Mouse (Mus musculus) inflammation-experienced regulatory T-cells, adult 6 months (primary cell): ENCODE measurements around the gene Rbms3. TPM values are rescaled to one million over a fixed set of nuclear protein-coding genes. Genes with fewer than 3 reads are reported as not detected.

ENCODE experiments used
- ATAC-seq: one replicate; pipeline ENCODE4 v1.8.0; 2017
- polyA plus RNA-seq, 3 experiments: library from polyadenylated mRNA; unstranded; fragments of 100-300 nt; shearing (Covaris generic); gene quantifications; one replicate each; pipeline ENCODE4 v1.2.1; 2017

Rbms3 gene
- polyA plus RNA-seq, 3 experiments from 2014 or later: not detected

DNA sequence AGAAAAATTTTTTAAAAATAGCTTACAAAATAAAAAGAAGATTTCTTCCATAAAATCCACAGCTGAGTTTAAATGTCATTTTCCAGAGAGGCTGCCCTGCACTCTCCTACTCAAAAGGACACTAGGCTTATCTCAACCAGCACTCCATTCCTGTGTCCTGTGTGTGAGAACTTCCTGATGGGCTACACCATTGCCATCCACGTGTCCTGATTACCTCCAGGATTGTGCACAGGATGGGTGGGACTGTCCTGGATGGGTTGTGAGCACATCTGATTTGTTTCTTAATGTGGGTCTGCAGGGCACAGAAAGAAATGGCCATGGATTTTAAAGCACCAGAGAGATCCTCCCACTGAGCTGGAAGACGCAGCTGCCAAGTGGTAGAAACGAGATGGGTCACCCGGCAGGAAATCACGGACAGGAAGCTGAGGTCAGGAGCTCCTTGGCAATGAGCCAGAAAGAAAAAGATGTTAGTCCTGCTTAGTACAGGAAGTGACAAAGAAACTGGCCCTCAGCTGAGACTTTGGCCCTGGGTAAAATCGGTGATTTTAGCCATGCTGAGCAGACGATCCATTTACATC lies 256.5 kb downstream of the Rbms3 start:
- no peak for ATAC-seq

DNA sequence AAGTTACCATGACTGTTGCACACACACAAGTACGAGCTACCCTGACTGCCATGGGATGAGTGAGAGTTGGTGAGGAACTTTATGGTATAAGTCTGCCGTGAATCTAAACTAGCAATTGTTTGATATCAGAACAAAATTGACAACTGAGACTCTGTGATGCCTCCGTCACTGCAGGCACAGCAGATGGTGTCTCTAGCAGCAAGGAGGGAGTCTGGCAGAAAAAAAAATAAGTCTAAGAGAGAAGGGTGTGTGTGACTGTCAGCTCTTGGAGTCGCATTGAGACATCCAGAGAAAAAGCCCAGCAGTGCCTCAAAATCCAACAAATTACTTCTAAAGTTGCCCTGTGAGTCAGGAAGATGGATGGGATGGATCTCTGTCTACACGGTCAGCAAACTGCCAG lies 257.7 kb downstream of the Rbms3 start:
- ATAC-seq: no peak

DNA sequence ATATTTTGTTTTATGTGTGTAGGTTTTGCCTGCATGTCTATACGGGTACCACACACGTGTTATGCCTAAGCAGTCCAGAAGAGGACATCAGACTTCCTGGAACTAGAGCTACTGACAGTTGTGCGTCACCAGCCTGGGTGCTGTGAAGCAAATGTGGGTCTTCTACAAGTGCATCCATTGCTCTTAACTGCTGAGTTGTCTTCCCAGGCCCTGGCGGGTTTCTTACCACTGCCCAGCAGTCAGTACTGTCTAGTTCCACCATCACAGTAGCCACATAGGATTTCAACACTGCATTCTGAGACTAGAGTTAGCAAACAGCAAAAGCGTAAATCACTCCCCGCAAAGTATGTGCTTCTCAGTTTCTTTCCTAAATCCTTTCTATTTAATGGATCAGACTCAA lies 259.6 kb downstream of the Rbms3 start:
- ATAC-seq: no peak

DNA sequence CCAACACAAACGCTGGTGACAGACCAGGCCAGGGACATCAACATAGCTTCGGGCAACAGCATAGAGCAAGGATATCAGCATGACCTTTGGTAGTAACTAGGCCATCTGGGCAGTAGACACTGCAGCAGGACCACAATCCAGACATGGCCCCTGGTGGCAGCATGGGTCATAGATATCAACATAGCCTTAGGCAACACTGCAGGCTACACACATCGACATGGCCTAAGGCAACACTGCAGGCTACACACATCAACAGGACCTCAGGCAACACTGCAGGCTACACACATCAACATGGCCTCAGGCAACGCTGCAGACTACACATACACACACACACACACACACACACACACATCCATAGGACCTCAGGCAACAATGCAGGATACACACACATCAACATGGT lies 261.7 kb downstream of the Rbms3 start:
- ATAC-seq: no peak

DNA sequence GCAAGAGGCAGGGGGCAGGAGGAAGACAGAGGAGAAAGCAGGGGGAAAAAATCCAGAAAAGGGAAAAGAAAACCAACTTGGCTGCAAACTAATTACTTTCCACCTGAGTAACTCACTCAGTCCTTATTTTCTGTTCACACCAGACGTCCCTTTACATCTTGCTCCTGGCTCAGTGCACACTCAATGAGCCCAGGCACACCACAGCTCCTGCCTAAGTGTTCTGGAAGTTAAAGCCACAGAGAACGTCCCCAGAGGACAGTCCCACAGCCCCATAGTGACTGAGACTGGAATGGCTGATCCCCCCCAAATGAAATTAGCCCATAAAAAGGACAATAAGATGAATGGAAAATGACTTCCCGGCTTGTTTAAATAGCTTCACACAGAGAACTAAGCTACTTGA lies 265.1 kb downstream of the Rbms3 start:
- ATAC-seq: no peak

DNA sequence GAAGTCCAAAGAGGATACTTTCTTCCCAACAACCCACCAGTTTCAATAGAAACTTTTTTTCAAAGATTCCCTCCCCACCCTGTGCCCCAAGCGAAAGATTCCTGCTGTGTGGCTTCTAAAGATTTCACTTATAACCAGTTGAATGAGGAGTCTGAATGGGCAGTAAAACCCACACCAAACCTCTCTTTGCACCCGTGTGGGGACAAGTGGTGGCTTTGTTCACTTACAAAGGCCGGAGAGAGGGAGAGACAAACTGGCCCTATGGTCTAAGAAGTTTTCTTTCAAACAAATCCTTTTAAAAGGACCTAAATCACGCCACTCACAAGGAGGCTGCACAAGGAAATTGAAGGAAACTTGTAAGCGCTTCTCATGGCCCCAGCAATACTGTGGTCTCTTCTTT lies 268.3 kb downstream of the Rbms3 start:
- no peak for ATAC-seq

DNA sequence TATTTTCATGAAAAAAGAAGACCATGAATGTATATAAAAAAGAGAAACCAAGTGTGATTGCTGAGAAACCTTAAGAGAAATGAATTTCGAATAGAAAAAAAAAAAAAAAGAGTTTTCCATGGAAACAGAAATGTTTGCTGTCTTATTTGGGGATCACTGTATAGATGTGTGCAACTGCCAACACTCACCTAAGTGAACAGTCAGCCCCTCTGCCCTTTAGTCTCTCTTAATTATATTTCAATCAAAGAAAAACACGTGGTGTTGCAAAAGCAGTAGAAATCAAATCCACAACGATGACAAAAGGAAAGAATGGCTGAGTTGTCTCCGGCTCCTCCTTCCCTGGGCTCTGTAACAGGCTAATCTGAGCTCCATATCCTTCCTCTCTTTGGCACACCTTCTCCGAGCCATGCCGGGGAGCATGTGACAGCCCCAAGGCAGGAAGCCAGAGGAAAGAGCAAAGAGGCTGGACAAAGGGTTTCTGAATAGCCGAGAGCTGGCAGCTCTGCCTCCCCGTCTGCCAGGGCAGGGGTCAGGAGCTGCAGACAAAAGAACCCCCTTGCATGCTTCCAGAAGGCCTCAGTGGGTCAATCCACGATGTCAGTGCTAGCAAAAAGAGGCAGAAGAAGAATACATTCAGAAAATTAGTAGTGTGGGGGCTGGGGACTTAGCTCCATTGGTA lies 272.8 kb downstream of the Rbms3 start:
- no peak for ATAC-seq

DNA sequence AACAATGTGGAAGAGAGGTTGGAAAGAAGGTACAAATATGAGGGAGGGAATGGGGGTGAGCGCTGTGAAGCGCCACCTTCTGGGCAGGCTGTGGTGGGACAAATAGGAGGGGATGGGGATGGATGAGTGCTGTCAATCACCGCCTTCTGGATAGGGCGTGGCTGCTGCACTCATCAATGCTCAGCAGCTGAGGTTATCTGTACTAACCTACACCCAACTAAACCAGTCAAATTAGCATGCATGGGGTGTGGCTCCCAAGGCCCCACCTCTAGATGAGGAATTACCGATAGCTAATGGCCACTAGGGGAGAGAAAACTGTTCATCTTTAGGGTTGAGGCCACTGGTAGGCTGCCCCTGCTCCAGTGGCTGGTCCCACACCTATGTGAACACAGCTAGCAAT lies 274.2 kb downstream of the Rbms3 start:
- ATAC-seq: no peak

DNA sequence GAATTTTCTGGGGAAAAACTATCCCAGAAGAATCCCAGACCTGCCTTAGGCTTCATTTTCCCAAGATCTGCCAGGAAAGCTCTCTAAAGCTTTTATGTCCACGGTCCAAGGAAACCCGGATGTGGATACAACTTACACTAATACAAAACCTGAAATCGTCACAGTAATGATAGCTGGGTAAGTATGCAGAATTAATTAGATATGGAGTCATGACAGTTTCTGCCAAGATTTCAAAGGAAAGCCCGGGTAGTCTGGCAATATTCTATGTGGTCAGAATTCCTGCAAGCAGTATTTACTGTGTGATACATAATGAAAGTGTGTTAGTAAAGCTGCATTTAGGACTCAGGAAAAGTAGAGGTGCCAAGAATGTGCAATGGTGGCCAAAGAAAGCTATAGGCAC lies 287.4 kb downstream of the Rbms3 start:
- ATAC-seq: no peak

DNA sequence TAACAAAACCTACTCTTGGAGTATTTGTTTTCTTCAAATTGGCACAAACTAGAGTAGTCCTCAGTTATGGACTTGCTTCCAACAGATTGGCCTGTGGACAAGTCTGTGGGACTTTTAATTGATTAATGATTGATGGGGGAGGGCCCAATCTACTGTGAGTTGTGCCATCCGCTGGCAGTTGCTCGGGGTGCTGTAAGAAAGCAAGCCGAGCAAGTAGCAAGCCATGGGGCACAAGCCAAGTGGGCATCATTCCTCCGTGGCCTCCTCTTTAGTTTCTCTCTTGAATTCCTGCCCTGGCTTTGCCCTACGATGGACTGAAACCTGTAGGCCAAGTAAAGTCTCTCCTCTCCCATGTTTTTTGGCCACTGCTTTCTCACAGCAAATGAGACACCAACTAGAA lies 299.0 kb downstream of the Rbms3 start:
- no peak for ATAC-seq

DNA sequence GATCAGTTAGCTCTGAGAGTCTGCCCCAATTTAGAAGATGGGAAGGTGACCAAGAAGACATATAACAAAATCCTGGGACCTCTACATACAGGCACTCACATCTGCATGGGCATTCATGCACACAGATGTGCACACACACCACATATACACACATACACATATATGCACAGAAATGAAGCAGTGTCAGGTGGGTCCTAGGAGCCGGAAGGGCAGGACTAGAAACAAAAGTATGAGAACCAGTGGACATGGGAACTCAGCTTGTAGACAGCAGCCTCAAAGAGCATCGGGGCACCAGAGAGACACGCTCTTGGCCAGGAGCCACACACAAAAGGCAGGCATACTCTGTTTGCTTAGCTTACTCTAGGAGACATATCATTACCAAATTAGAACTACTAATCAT lies 310.4 kb downstream of the Rbms3 start:
- ATAC-seq: no peak

DNA sequence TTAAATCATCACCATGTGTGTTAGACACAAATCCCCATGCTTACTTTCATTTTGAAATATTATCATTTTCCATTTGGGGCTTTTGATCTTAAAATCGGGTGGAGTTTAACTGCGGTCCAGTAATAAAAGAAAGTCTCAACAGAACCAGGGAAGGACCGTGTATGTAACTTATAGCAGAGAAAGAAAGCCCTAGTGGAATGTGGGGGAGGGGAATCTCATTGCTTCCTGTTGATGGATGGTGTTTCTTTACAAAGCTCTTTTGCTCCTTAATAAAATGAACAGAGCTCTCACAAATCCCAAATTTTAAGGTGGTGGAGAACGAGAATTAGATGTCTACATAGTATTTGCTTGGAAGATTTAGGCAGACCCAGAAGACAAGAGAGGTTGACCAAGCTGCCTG lies 311.3 kb downstream of the Rbms3 start:
- no peak for ATAC-seq

DNA sequence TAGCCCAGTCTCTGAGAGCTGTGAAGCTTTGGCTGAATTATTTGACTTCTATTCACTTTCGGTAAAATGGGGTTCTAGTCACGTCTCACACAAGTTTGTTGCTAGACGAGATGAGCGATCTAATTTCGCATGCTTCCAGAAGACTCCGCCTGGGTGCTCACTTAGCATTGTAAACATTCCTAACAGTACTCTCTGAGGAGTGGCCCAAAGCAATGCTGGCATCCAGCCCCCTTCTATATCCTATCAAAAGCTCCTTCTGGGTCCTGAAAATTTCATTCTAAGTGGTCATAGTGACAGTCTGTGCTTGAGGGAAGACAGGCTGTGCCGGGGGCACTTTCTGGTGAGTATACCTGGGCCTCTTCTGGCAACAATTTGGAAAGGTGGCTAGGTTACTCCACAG lies 312.5 kb downstream of the Rbms3 start:
- ATAC-seq: no peak

DNA sequence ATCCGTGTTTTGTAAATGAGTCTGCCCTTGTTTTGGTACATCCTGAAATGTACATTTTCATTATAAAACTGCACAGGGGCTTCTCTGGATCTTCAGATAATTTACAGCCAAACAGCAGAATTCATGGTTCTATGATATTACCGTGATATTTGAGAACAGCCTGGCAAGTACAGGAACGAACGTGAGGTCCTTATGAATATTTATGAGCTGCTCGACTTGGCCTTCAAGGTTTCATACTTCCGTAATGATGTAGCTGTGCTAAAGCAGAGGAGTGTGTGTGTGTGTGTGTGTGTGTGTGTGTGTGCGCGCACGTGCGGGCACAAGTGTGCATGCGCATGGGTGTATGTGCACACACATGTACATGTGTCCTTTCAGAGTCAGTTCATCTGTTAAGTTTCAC lies 316.1 kb downstream of the Rbms3 start:
- ATAC-seq: no peak

DNA sequence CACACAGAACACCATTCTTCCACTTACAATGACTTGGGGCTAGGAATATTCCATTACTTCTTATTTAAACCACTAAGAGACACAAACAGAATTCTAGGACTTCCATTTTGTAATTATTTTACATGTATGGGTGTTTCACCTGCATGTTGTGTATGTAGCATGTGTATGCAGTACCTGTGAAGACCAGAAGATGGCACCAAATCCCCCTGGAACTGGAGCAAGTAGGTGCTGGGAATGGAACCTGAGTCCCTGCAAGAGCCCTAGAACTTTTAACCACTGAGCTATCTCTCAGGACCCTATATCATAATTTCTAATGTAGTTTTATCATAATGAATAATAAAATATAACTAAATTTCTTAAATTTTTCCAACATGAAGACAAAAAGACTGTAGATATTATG lies 319.9 kb downstream of the Rbms3 start:
- no peak for ATAC-seq

DNA sequence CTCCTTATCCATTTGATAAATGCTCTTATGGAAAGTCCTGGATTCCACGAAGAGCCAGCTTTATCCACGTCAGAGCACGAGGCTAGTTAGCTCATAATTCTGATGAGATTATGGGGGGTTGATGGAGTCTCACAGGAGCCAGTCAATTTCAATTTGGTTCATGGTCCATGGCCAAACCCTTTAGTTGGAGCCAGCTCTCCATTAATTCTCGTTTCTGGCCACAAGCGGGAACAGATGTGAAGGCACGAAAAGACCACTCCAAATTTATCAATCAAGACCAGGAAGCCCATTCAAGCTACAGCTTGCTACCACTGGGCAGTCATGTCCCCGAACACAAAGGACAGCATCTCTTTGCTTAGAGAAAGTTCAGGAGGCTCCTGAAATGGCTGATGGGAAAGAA lies 330.7 kb downstream of the Rbms3 start:
- no peak for ATAC-seq

DNA sequence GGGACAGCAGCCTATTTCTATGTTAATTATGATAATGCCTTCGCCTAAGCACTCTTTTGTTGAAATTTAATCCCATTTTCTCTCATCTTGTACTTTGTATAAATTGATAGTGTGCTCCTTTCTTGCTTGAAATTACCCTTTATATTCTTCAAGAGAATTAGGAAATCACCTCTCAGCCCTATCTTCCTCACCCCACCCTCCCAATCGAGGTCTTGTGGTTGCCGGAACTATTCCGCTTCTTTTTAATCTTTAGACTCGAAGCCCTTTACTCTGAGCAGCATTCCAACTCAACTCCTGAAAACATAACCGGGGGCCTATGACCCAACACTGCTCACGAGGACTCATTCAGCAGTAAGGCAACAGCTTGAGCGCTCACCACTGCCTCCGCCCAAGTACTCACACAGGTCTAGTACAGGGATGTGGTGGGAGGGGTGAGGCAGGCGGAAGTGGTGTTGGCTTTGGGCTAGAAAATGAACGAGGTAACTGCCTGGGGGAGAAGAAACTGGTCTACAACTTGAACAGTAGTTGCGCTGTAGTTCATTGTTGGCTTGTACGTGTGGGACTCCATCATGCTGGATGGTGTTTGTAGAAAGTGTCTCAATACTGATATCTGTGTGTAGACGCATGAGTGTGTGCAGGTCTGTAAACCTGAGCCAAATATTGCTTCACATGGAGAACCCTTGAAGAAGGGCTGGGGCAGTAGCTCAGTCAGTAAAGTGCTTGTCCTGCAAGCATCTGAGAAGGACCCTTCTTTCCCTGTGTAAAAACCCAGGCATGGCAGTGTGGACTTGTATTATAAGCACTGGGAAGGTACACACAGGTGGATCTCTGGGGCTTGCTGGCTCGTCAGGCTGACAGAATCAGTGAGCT lies 331.8 kb downstream of the Rbms3 start:
- ATAC-seq: no peak

DNA sequence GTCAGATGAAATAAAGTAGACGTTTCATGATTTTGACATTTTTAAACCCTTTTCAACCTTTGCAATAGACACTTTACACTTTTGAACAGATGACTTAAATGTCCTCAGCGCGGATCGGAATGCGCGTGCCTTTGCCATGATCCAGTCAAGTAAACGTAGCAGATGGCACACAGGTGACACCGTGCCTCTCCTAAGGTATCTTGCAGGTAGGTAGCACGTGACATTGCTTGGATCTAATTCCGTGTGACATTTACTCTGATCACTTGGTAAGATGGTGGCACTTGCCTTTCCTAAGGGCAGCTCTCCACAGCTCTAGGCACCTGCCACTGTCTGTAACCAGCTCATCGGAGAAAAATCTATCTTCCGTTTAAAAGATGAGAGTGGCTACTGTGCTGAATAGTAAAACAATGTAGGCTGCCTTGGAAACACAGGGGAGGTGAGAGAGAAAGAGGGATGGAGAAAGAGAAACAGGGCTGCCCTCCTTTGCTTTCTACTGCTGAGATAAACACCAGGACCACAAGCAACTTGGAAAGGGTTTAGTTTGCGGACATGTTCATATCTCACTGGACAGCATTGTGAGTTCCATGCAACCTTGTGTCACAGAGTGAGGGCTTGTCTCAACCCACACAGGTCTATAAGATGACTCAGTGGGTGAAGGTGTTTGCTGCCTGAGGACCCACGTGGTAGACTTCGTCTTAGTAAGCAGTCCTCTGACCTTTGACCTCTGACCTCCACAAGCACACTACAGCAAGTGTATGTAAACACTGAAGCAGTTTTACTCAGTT lies 338.5 kb downstream of the Rbms3 start:
- no peak for ATAC-seq

DNA sequence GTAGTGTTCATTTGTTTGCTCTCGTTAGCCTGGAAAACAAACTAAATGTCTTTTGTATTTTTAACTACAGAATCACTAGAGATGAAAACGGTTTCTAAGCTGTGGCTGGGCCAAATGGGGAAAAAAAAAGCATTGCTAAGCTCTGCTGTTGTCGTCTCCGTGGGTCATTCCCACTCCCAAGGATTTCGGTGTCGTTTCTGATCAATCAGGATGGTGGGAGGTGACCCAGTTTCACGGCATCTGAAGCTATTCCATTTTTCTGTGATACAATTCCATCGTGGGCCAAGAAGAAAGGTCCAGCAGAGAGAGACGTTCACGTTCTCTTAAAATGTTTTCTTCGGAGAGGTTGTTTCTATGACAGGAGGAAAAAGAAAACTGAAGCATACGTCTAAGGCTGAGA lies 354.9 kb downstream of the Rbms3 start:
- ATAC-seq: no peak

DNA sequence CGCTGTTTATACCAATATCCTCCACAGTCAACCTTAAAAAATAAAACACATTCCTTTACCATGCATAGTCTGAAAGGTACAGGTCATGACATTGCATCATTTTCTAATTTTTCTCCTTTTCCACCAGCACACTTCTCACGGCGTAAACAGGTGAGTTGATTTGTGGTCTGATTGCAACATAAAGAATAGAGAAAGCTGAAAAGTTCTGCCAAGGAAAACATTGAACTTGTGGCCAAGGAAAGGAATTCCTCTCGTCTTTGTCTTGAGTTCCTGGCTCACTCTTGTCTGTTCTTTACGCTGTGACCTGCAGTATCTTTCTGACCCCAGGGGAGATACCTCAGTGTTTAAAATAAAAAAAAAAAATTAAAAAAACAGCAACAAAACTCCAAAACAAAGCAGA lies 370.1 kb downstream of the Rbms3 start:
- no peak for ATAC-seq

DNA sequence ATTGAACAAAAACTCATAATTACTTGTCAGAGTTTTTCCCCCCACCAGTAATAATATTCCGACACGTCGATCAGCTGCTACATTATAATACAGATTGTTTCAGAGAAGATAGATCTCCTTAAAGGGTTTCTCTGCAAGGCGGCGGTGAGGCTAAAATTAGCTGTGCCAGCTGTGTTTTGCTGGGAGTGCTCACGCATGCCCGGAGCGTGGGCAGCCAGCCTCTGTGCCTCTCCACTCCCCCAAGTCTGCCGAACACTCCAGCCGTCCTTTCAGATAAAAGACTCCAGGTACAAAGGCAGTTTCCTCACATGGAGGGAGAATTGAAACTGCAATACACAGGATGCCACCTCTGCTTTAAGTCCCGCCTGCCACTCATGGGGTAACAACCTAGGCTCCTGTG lies 376.4 kb downstream of the Rbms3 start:
- no peak for ATAC-seq

DNA sequence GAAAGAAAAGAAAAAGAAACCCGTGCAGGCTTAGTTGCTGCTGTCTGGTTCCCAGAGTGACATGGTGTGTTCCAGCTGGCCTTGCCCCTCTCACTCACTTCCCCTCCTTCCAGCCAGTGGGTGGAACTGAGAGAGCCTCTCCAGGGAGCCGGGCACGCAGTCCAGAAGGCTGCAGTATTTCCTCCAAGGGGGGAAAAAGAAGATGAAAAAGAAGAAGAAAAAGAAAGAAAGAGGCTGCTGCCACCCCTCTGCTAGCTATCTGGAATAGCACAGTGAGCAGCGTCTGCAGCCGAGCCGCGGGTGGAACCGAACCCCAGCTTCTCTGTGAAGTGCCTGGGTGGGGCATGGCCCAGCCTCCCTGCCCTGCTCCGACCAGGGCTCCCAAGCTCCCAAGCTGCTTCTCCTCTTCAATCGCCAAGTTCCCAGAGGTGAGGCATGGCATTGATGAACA lies 377.3 kb downstream of the Rbms3 start:
- no peak for ATAC-seq
